Mouse (Mus musculus) CH12.LX (cell line): ENCODE results near the gene Ormdl2.

Source experiments
- CHD2 ChIP-seq: IDR thresholded peaks from 2 replicates; pipeline ENCODE4 v1.6.1; 2011; ENCODE audit warnings: low read length, improper control_type of control experiment
- CTCF ChIP-seq, 2 experiments: IDR thresholded peaks in 1 of 2; conservative IDR thresholded peaks in 1 of 2; 2 replicates each; pipeline ENCODE4 v1.5.1; 2011 to 2012; ENCODE audit warnings: low read depth in 2 of 2, low read length in 2 of 2, improper control_type of control experiment in 1 of 2, inconsistent platforms in 1 of 2, mild to moderate bottlenecking in 1 of 2, moderate library complexity in 1 of 2
- ELF1 ChIP-seq: IDR thresholded peaks from 2 replicates; pipeline ENCODE4 v1.6.1; 2014; ENCODE audit warnings: low read depth, mild to moderate bottlenecking, inconsistent platforms, low read length, improper control_type of control experiment
- EP300 ChIP-seq: IDR thresholded peaks from 2 replicates; pipeline ENCODE4 v1.6.1; 2011; ENCODE audit warnings: low read length, improper control_type of control experiment
- ETS1 ChIP-seq: conservative IDR thresholded peaks from 2 replicates; pipeline ENCODE4 v1.6.1; 2012; ENCODE audit warnings: low read depth, mild to moderate bottlenecking, inconsistent platforms, low read length, improper control_type of control experiment, moderate library complexity
- HCFC1 ChIP-seq: IDR thresholded peaks from 2 replicates; pipeline ENCODE4 v1.6.1; 2012; ENCODE audit warnings: low read depth, mild to moderate bottlenecking, inconsistent platforms, low read length, improper control_type of control experiment
- KAT2A ChIP-seq: IDR thresholded peaks from 2 replicates; pipeline ENCODE4 v1.6.1; 2012; ENCODE audit warnings: low read length, improper control_type of control experiment, inconsistent platforms; ENCODE audit not compliant: insufficient replicate concordance
- MAFK ChIP-seq: IDR thresholded peaks from 2 replicates; pipeline ENCODE4 v1.6.1; 2011; ENCODE audit warnings: low read length, improper control_type of control experiment; ENCODE audit not compliant: insufficient replicate concordance
- POLR2A ChIP-seq: IDR thresholded peaks from 2 replicates; pipeline ENCODE4 v1.6.1; 2011; ENCODE audit warnings: low read depth, mild to moderate bottlenecking, improper control_type of control experiment, low read length
- TCF12 ChIP-seq: IDR thresholded peaks from 2 replicates; pipeline ENCODE4 v1.6.1; 2014; ENCODE audit warnings: low read depth, mild to moderate bottlenecking, inconsistent platforms, low read length, improper control_type of control experiment

DNA sequence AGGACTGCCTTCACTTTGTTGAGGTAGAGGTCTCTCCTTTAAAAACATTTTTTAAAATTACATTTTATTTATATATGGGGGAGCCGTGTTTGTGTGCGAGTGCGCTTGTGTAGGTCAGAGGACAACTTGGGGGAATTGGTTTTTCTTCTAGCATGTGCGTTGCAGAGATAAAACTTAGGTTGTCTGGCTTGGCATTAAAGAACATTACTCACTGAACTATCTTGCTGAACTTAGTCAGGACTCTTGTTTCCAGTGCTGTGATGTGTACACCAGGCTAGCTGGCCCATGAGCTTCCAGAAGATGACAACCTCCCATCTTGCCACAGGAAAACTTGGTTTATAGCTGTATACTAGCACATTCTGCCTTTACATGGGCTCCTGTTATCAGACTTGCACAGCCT, 25.2 kb upstream of the Ormdl2 start:
- TF ChIP-seq CTCF (conservative IDR thresholded peaks at IDR 0.05 in 1 of 2, IDR thresholded peaks at IDR 0.05 in 1 of 2; ENCODE audit: low read depth in 2 of 2, low read length in 2 of 2), result no peak
- no peak for TF ChIP-seq ETS1
- TF ChIP-seq KAT2A, result no peak
- no peak for TF ChIP-seq CHD2
- TF ChIP-seq HCFC1, result no peak
- no peak for TF ChIP-seq TCF12
- TF ChIP-seq POLR2A, result no peak
- no peak for TF ChIP-seq EP300
- TF ChIP-seq MAFK, result no peak
- no peak for TF ChIP-seq ELF1
